Comparison of ENCODE assay signal across 22 mouse cellular contexts in genomic region chr3:98249378-98249777, GRCm38 (mm10). TPM values are rescaled to one million over a fixed set of nuclear protein-coding genes. Genes with fewer than 3 reads are reported as not detected.
"Had no signal": no experiment of that assay in that cellular context is flagged by ENCODE, and none has a peak within 500 bp of the region (broad histone marks: within the 10 kb centered on the region; RNA-seq: fewer than 3 reads in every experiment).

No protein-coding gene starts in this region.

- H3K4me1 ChIP-seq: neural tube, embryonic 12.5 days; stomach, embryonic 15.5 days had no signal

- H3K9me3 ChIP-seq: megakaryocyte, embryonic 14.5 days; midbrain, embryonic 15.5 days; stomach, embryonic 15.5 days had no signal

- H3K36me3 ChIP-seq: midbrain, embryonic 13.5 days; midbrain, embryonic 15.5 days; neural tube, embryonic 12.5 days; stomach, embryonic 15.5 days had no signal

- H3K4me3 ChIP-seq: megakaryocyte, embryonic 14.5 days; midbrain, embryonic 13.5 days; midbrain, embryonic 15.5 days; neural tube, embryonic 12.5 days; stomach, embryonic 15.5 days had no signal

- ATAC-seq: midbrain, embryonic 15.5 days had no signal

- H3K27me3 ChIP-seq: megakaryocyte, embryonic 14.5 days; midbrain, embryonic 13.5 days; midbrain, embryonic 15.5 days; neural tube, embryonic 12.5 days; stomach, embryonic 15.5 days had no signal

- H3K27ac ChIP-seq: macrophage; midbrain, embryonic 13.5 days; midbrain, embryonic 15.5 days; neural tube, embryonic 12.5 days; stomach, embryonic 15.5 days had no signal

- H3K9ac ChIP-seq: lung, embryonic 14.5 days; midbrain, embryonic 13.5 days; midbrain, embryonic 15.5 days; neural tube, embryonic 12.5 days; stomach, embryonic 15.5 days had no signal

- DNase-seq: lung, adult 18-20 months; lung, embryonic 14.5 days; lung, postnatal 10 days; lung, postnatal 36 days; right cerebral cortex, postnatal 14 days; thymus, adult 18-20 months; thymus, postnatal 14 days; thymus, postnatal 36 days had no signal

- H3K4me2 ChIP-seq: lung, embryonic 14.5 days; midbrain, embryonic 11.5 days; midbrain, embryonic 13.5 days; midbrain, embryonic 15.5 days; neural tube, embryonic 12.5 days; stomach, embryonic 15.5 days had no signal

RNA-seq across cellular contexts. Expression of gene Reg4, which starts 27.4 kb away (rescaled TPM):
- total RNA-seq: megakaryocyte progenitor cell, adult 5-6 weeks; midbrain, postnatal 0 days; monocyte, adult 5-6 weeks; neutrophil, adult 5-6 weeks had no signal
- polyA plus RNA-seq: lung, embryonic 14.5 days; lung, embryonic 16.5 days; macrophage; midbrain, embryonic 11.5 days; midbrain, embryonic 13.5 days; midbrain, embryonic 15.5 days; midbrain, postnatal 0 days; neural tube, embryonic 12.5 days; neural tube, embryonic 14.5 days; spleen, adult 2 months had no signal

RNA-seq across cellular contexts. Expression of gene Hmgcs2, which starts 30.9 kb away (rescaled TPM):
- total RNA-seq: monocyte, adult 5-6 weeks; neutrophil, adult 5-6 weeks had no signal
- polyA plus RNA-seq: macrophage had no signal
